Mouse (Mus musculus) inflammation-experienced regulatory T-cells, adult 6 months (primary cell): ENCODE results near the gene Ptpn14. TPM values are rescaled to one million over a fixed set of nuclear protein-coding genes. Genes with fewer than 3 reads are reported as not detected.
A peak's percentile ranks its signal among the peaks of the same experiment; 100 is the strongest.

ENCODE experiments used
- ATAC-seq: one replicate; pipeline ENCODE4 v1.8.0; 2017
- polyA plus RNA-seq, 3 experiments: library from polyadenylated mRNA; unstranded; fragments of 100-300 nt; shearing (Covaris generic); gene quantifications; one replicate each; pipeline ENCODE4 v1.2.1; 2017

Gene Ptpn14
- polyA plus RNA-seq, 3 experiments from 2014 or later = 0.10 to 0.23 TPM; not detected in 1

DNA sequence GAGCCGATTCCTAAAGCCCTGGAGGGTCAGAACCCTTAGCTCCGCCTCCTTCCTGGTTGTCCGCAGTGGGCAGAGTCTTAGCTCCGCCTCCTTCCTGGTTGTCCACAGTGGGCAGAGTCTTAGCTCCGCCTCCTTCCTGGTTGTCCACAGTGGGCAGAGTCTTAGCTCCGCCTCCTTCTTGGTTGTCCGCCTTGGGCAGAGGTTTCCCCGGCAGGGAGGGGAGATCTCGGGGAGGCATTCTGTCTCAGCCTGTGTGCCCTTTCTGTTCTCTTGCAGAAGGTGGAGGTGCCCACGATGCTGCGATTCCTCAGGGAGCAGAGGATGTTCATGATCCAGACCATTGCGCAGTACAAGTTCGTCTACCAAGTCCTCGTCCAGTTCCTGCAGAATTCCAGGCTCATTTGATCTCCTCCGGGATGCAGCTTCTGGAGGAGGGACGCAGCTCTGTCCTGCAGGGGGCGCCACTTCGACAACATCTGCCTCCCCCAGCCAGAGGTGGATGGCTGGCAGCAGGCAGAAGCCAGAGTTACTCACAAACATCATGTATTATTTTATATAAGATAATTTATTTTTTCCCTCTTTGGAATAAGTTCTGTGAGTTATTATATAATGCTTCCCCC, 141.7 kb downstream of the Ptpn14 start:
- no peak for ATAC-seq

DNA sequence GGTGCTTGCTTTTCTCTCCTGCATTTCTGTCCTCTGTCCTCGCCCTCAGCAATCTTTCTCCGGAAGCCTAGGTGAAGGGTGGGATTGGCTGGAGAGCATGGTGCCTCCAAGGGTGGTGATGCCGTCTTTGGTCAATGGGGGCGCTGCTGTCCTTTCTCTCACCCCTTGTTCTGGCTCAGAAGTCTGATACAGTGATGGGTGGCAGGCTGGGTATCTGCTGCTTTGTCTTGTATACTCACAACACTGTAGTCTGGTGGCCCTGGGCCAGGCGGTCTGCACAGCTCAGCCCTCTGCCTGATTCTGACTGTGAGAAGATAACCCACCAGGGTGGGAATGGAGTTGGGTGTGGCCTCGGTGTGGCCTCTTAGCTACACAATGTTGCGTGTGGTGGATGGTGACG, 142.5 kb downstream of the Ptpn14 start:
- ATAC-seq = no peak

DNA sequence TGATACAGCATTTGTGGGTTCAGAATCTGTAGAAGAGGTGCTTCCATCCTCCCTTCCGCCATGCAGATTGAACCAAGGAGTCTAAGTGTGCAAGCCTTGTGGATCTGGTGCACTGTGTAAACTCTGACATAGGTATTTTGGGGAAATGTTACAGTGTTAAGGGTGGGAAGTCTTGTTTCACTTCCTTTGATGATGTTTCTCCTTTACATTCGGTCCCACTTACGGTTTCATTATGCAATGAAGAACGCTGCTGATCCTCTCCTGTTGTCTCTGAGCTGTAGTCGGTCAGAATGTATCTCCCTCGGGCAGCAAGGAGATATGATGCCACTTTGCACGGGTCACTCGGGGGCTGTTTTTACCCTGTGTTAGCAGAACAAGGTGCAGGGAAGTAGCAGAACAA, 143.6 kb downstream of the Ptpn14 start:
- no peak for ATAC-seq

DNA sequence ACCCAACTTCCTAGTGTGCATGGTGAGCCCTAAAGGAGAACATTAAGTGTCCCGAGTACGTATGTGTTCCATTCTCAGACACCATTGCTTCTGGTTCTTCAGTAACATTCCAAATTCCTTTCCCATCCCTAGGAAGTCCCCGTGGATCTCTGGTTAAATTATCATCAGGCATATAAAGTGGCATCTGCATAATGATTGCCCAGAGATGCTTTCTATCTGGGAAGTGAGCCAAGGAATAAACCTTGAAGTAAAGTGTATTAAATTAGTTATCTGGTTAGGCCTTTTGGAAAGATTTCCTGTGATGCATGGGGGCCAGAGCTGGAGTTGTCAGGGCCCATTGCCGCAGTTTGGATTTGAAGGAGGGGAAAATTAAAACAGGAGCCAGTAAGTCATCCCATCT, 144.0 kb downstream of the Ptpn14 start:
- no peak for ATAC-seq

DNA sequence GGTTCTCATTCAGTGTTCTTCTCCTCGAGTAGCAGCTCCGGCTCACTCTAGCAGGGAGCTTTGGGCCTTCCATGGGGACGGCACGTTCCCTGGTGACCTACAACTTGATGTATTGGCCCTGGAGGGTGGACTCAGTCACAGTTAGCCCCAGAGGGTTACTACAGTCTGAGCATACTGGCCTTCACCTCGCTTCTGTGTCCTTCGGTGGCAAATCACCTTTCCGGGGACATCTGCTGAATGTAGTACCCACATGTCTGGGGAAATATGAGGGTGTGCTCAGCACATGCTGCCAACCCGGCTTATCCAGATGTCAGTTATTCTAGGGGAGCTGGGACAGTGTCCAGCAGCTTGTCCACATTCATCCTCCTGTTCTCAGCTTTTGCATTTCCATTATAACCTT, 145.5 kb downstream of the Ptpn14 start:
- ATAC-seq = no peak

DNA sequence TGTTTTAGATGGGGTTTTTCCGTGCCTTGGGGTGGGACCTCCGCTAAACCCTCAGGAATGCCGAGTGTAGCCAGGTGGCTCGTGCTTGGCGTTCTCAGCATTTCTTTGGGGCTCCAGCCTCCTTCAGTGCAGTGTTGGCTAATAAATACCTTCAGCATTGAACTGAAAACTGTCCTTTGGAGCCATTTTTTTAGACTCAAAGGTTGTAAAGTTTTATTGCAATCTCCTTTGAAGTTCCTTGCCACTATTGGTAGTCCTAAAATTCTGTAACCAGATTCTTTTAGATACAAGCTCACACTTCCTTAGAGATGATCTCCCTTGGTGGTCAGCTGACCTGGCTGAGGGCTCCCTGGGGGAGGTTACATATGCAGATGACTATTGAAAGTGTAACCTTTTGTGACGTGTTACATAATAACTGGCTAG, 147.4 kb downstream of the Ptpn14 start:
- no peak for ATAC-seq

DNA sequence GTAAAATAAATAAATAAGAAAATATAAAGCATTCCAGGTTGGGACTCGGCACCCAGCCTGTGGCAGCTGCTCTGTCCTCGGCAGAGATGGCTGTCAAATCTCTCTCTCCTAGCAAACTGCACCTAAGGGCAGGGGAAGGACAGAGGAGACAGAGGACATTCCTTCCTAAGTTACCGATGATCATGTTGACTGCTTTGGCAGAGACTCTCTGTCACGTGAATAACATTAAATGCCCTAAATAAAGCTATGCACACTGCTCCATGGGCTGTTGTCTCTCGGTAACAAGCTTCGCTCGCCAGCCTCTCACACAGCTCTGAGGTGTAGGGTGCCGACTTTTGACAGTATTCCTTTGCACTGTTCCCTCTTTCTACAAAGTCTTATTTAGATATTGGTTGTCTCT, 148.1 kb downstream of the Ptpn14 start:
- no peak for ATAC-seq

DNA sequence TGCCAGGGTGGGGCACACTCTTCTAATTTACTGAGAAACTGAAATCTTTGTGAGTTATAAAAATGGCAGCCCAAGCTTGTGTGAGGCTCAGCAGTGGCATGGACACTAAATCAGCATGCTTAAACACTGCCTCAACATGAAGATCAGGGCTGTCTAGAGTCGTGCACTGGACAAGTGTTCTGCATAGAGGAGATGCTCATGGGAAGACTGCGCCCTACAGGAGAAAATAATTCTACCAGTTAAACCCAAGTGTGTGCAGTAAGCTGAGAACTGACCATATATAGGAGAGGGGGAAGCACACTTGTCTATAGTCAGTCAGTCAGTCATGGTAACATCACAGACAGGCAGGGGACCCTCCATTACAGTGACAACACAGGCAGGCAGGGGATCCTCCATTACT, 151.1 kb downstream of the Ptpn14 start:
- no peak for ATAC-seq

DNA sequence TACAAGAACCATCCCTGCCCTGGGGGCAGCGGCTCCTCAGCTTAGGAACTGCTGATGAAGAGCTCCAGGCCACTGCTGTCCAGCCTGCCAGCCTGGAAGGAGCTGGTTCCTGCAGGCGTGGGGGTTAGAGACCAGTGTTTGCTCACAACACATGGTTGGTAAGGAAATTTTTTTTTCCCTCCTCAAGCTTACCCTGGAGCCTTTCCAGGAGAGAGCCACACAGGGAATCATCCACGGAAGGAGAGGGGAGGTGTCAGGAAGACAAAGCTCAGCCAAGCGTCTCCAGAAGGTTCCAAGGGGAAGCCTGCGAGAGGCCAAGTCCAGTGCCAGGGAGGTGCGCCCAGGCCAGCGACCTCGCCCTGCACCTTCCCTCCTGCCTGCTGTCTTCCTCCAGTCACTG, 151.9 kb downstream of the Ptpn14 start:
- no peak for ATAC-seq

DNA sequence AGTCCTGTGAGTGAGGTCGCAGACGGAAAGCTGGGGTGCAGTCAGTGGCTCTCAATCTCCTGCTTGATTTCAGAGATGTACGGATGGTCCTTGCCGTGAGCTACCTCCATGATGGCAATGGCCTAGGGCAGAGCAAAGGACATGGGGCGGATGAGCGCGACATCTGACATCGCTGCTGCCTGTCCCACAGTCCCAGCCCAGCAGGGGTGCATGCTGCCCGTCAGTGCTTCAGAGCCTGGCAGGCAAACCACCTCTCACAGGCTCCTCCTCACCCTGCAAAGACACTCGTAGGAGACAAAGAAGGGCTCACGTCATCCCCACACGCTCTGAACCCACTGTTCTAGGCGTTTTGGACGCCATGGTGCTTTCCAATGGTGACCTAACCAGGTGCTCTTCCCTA, 152.7 kb downstream of the Ptpn14 start:
- no peak for ATAC-seq

DNA sequence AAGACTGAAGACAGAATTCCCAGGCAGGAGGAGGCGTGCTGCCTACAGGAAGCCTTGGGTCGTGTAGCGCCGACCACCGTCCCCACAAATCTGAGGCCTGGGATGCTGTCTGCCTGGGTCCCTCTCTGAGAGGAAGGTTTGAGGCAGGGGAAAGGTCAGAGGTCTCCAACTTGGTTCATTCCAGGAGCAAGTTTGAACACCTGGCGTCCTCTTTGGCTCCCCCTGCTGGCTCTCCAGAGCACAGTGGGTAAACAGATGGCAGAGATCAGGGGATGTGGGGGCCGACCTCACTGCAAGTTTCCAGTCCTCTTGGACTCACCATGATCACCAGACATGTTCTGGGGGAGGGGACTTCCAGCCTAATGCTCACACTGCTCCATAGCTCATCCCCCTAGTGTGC, 154.8 kb downstream of the Ptpn14 start:
- ATAC-seq = peak; percentile 49

DNA sequence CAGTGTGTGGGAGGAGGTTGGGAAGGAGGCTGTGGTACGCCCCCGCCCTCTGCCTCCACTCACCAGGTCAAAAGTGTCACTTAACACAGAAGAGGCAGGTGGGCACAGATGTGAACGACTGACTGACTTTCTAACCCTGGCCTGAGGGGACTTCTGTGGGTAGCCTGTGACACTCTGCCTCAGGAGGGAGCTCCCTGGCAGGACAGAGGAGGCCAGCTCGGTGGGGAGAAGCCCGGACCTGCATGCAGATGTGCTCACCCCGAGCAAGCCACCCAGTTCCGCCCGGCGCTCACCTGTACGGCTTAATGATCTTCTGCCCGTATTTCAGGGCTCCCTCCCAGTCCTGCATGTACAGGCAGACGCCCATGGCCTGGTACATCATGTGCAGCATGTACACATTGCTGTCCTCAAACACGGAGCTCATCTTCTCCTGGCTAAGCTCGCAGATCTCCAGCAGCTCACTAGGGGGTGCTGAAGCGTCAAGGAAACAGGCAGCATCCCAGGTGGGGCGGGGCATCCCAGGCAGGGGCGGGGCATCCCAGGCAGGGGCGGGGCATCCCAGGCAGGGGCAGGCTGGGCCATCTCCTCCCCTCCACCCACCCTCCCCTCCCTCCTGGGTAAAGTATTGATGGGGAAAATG, 155.6 kb downstream of the Ptpn14 start:
- ATAC-seq = no peak

DNA sequence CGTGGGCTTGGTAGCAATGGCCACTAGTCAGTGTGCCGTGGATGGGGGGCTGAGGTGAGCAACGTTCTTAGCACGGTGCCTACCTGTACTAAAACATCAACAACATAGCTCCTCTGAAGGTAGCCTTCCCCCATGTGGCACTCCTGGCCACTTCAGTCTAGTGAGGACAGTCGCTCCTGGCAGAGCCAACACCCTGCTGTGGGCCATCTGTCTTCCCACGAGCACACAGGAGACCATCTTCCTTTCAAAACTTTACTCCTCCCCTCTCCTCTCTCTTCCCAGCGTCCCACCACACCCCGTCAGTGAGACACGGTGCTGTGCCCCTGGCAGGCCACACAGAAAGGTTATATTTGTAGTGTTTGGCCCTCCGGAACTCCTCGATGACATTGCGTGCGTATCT, 156.9 kb downstream of the Ptpn14 start:
- no peak for ATAC-seq

DNA sequence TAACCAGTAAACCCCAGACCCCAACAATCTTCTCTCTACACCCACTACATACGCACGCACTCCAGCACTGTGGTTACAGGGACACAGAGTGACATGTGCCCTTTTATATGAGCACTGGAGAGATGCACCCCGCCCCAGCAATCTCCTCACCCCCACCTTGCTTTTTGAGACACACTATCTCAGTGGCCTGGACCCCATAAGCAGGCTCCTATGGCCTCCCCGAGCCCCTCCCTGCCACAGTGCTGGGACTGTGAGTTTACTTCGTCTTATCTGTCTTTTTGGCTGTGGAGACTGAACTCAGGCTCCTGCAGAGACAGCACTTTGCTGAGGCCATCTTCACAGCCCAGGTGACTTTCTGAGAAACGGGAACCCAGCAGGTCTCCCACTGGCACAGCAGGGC, 157.9 kb downstream of the Ptpn14 start:
- no peak for ATAC-seq

DNA sequence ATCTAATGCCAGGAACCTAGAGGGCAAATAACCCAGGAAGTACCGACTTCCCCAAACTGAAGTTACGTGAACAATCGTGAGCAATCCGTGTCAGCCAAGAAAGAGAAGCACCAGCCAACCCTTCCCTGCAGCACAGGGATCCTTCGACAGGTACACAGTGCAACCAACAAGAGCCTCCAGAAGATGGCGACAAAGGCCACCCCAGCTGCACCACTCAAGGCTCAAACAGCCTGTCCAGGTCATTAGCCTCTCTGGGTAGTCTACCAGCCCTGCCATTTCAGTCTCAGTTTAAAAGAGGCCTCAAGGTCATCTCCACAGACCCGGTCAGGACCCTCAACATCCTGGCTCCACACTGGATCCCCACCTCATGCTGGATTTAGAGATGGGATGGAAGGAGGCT, 159.4 kb downstream of the Ptpn14 start:
- peak; percentile 81 for ATAC-seq

DNA sequence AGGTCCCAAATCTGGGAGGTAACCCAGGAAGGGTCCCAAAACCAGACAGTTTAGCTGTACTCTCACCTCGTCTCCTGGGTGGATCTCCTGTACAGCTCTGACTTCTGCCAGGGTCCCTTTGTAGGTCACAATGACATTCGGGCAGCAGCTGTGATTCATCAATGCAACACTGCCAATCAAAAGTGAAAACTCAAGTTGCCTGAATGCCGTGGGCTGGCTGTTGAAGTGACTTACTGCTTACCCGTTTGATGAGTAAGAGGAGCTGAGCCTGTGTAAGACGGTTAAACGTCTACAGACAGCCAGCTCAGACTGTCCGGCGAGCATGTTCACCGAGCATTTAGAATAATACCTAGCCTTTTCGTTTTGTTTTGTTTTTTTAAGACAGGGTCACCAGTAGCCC, 160.7 kb downstream of the Ptpn14 start:
- no peak for ATAC-seq

DNA sequence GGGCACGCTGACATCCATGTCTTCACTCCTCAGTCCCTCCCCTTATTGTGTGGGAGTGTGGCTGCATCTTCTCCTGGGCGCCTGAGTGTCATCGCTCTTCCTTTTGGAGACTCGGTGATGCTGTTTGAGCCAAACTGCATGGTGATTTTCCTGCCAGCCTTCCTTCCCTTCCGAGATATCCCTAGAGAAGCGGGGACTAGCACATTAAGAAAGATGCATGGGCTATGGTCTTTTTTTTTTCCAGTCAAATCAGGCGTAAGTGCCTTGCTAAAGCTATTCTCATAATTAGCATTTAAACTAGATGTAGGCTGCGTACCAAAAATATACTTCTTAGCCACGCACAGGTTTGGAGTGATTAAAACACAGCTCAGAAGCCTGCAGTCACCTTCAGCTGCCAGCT, 166.1 kb downstream of the Ptpn14 start:
- ATAC-seq = no peak

DNA sequence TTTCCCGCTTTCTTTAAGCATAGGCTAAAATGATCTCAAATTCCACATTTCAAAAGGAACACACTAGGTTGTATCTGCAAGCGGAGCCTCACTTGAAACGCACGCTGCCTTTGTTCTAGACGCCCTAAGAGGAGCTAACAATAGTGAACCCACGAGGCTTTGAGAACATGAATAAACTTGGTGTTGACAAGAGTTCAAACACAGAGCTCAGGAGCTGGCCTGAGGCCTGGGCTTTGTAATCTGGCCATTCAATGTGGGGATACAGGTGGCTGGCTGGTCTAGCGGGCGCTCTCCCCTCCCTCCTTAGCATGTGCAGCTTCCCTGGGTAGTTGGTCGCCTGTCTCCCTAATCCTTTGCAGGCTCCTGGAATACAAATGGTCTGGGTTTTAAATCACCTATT, 169.8 kb downstream of the Ptpn14 start:
- no peak for ATAC-seq

DNA sequence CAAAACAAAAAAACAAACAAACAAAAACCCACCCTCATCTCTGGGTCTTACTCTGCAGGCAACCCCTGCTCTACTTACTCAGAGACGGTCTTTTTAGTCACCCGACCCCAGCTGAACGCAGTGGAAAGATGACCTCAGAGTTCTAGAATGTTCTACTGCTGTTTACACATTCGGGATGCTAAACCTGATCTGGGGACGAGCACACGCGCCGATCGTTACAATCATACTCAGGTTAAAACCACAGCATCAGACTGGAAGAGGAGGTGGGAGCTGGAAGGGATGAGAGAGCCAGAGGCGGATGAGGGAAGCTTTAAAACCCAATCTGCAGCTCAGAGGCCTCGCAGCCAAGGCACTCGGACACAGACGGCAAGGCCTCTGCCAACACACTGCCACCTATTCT, 170.6 kb downstream of the Ptpn14 start:
- no peak for ATAC-seq

DNA sequence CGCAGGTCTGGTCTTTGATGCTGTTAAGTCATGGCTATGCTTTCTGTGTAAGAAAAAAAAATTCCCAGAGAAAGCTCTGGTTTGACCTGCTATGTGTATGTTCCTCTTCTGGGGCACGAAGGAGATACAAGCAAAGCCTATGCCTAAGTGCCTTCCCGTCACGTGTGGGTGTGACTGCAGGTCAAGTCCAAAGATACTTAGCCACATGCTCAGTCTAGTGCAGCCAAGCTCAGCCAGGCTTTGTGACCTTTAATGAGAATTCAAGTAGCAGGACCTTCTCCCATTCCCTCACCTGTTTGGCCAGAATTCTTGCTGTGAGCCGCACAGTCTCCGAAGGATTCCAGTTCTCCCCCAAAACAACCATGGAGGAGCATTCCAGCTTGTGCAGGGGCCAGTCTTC, 171.5 kb downstream of the Ptpn14 start:
- ATAC-seq = no peak

DNA sequence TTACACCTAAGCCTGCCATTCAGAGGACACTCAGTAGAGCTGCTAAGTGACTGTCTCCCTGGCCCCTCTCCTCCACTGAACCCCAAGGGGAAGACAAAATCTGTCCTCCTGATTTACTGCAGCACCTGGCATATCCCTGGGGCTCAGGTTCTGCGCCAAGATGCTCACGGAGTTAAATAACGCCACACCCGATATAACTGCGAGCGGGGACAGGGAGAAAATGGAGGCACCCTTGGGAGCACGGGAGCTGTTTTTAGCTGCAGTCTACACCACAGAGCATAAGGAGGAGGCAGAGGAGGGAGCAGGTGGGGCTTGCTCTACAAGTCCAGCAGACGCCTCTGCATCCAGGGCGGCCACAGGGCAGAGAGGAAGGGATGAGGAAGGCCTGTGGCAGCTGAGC, 174.3 kb downstream of the Ptpn14 start:
- no peak for ATAC-seq

DNA sequence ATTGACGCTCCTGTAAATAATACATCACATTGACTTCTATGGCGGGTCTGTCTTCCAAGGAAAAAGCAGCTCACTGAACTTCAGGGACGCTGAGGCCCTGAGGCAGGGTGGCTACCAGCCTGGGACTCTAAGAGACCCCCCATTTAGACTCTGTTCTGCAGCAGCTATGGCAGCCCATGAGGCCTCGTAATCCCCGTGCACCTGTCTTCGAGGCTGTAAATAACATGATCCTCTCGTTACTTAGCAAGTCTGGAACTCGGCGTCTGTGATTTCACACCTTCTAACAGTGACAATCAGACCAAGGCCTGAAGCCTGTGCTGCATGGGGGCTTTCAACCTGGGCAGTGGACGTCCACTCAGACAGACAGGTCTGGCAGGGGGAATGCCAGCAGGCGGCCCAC, 175.1 kb downstream of the Ptpn14 start:
- ATAC-seq = no peak

DNA sequence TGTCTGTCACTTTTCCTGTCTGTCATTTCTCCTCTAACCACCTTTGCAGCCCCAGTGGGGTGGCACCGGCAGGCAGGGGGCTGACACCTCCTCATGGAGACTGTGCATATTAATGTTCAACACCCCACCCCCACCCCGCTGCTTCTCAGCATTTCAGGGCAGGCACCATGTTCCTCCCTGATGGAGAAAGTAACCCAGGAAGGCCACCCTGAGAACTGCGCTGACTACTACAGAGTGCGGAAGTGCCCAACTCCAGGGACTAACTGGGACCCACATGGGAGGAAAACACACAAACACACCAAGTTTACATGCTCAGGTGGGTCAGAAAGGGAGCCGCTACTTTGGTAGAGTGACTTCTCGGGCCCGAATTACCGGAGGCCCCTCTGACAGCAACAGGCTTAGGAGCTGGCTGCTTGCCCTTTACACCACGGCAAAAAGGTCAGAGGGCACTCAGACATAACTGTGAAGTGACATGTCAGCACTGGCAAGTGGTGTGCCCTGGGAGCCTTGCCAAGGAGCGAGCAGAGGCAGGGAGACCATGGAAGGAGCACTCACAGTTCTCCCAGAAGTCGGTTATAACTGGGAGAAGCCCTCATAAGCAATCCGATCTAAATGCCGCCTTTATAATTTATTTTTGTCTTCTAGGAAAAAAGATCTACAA, 182.7 kb downstream of the Ptpn14 start:
- ATAC-seq = no peak

DNA sequence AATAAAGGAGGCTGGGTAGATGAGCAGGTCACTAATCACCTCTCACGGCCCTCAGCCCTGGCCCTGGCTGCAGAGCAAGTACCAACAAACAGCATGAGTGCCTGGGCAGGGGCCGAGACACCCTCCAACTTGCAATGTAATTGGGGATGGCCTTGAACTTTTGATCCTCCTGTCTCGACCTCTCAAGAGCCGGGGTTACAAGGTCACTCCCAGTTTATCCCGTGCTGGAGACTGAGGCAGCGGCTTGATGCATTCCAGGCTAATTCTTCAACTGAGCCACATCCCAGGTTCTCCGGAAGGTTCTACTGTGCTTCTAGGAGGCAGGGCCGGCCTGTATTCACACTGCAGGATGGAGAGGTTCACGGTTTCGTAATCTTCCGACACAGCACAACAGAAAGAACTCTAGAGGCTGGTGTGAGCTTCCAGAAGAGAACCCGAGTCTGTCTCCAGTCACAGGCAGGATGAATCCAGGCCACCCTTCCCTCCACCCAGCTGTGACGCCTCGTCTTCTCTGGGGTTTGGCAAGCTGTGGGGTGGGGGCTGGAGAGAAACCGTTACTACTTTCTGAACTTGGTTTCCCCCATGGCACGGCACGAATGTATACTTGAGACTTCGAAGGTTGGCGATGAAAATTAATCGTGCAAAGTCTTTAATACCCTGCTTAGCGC, 185.2 kb downstream of the Ptpn14 start:
- ATAC-seq = no peak
